Mouse (Mus musculus) midbrain, embryonic 12.5 days (tissue): ENCODE results near the gene Olfr481. TPM values are rescaled to one million over a fixed set of nuclear protein-coding genes. Genes with fewer than 3 reads are reported as not detected.

Source experiments
- ATAC-seq: fragments of 200-750 bp; cut with Nextera tagmentation; 2 replicates; pipeline ENCODE4 v1.8.0; 2017; ENCODE audit warnings: low read depth, moderate TSS enrichment, moderate library complexity; ENCODE audit not compliant: low FRiP score
- H3K27ac ChIP-seq: fragments of 300-500 bp; sonication (generic); replicated peaks from 2 replicates; pipeline ENCODE4 v1.5.1; 2016; ENCODE audit warnings: mild to moderate bottlenecking
- H3K27me3 ChIP-seq: fragments of 300-500 bp; sonication (generic); 2 replicates; pipeline ENCODE4 v1.6.1; 2016; ENCODE audit warnings: mild to moderate bottlenecking
- H3K36me3 ChIP-seq: fragments of 300-500 bp; sonication (generic); 2 replicates; pipeline ENCODE4 v1.6.1; 2016
- H3K4me1 ChIP-seq: fragments of 300-500 bp; sonication (generic); 2 replicates; pipeline ENCODE4 v1.6.1; 2016
- H3K4me2 ChIP-seq: fragments of 300-500 bp; sonication (generic); replicated peaks from 2 replicates; pipeline ENCODE4 v1.6.1; 2016; ENCODE audit warnings: mild to moderate bottlenecking, moderate library complexity
- H3K4me3 ChIP-seq: fragments of 300-500 bp; sonication (generic); 2 replicates; pipeline ENCODE4 v1.5.1; 2016; ENCODE audit warnings: mild to moderate bottlenecking
- H3K9ac ChIP-seq: fragments of 300-500 bp; sonication (generic); replicated peaks from 2 replicates; pipeline ENCODE4 v1.6.1; 2016; ENCODE audit warnings: mild to moderate bottlenecking, moderate library complexity
- H3K9me3 ChIP-seq: fragments of 300-500 bp; sonication (generic); 2 replicates; pipeline ENCODE4 v1.6.1; 2016; ENCODE audit warnings: mild to moderate bottlenecking
- WGBS: fragments of 180-500 bp; shearing (Covaris S2); methylation state at CpG from one replicate; pipeline ENCODE4 v1.1.7; 2016; 5-methylcytosine and 5-hydroxymethylcytosine counted together
- polyA plus RNA-seq: library from polyadenylated mRNA; unstranded; fragments of >200 nt; fragmentation: Nextera tagmentation; extraction: Ambion mirVana; gene quantifications from 2 replicates; pipeline ENCODE4 v1.2.1, GENCODE M21; 2016

The Olfr481 gene
- not detected in 2 replicates for polyA plus RNA-seq

GRCm38 (mm10) chr7:108079555-108079954 lies at the start of gene Olfr481:
Gene Olfr481, plus strand, starts transcription at chr7:108079855.
- no peaks in the 10 kb centered on the region for H3K36me3 ChIP-seq
- no peaks in the 10 kb centered on the region for H3K27me3 ChIP-seq
- H3K9me3 ChIP-seq, result no peaks in the 10 kb centered on the region
- no peak within 1 kb of the TSS for H3K4me2 ChIP-seq
- H3K4me1 ChIP-seq, result no peaks in the 10 kb centered on the region
- no peak within 1 kb of the TSS for H3K4me3 ChIP-seq
- H3K27ac ChIP-seq, result no peak within 1 kb of the TSS
- no peak within 1 kb of the TSS for H3K9ac ChIP-seq
- ATAC-seq, result no peak

GRCm38 (mm10) chr7:108033889-108034288 lies 45.8 kb upstream of the Olfr481 start, which contains the start of gene Olfr478:
Gene Olfr478, minus strand, starts transcription at chr7:108033989.
- 84% methylated on average over 3 of the region's 3 CpGs for WGBS
- H3K4me2 ChIP-seq, result no peak within 1 kb of the TSS
- H3K27me3 ChIP-seq, result no peaks in the 10 kb centered on the region
- no peak within 1 kb of the TSS for H3K9ac ChIP-seq
- H3K4me3 ChIP-seq, result no peak within 1 kb of the TSS
- ATAC-seq, result no peak
- H3K9me3 ChIP-seq, result no peaks in the 10 kb centered on the region
- no peaks in the 10 kb centered on the region for H3K4me1 ChIP-seq
- H3K27ac ChIP-seq, result no peak within 1 kb of the TSS
- H3K36me3 ChIP-seq, result no peaks in the 10 kb centered on the region

- Histone ChIP-seq H3K4me3 (no peak within 1 kb of the TSS), H3K36me3 (no peaks in the 10 kb centered on the region), H3K4me1 (no peaks in the 10 kb centered on the region), H3K9ac (no peak within 1 kb of the TSS), H3K4me2 (no peak within 1 kb of the TSS), H3K9me3 (no peaks in the 10 kb centered on the region), H3K27ac (no peak within 1 kb of the TSS), H3K27me3 (no peaks in the 10 kb centered on the region)
- ATAC-seq, result no peak
- WGBS, result 88% methylated on average over 2 of the region's 2 CpGs
Observed at GRCm38 (mm10) chr7:108050393-108050792, 29.3 kb upstream of the Olfr481 start, which contains the start of gene Olfr479. Gene Olfr479, plus strand, starts transcription at chr7:108050693.

GRCm38 (mm10) chr7:108067246-108067645 lies 12.4 kb upstream of the Olfr481 start, which contains the start of gene Olfr480:
Gene Olfr480, minus strand, starts transcription at chr7:108067346.
- H3K27ac ChIP-seq, result no peak within 1 kb of the TSS
- WGBS, result 83% methylated on average over 1 of the region's 1 CpGs
- no peak within 1 kb of the TSS for H3K9ac ChIP-seq
- ATAC-seq, result no peak
- no peaks in the 10 kb centered on the region for H3K9me3 ChIP-seq
- H3K4me1 ChIP-seq, result no peaks in the 10 kb centered on the region
- no peaks in the 10 kb centered on the region for H3K27me3 ChIP-seq
- no peak within 1 kb of the TSS for H3K4me3 ChIP-seq
- H3K36me3 ChIP-seq, result no peaks in the 10 kb centered on the region
- H3K4me2 ChIP-seq, result no peak within 1 kb of the TSS

GRCm38 (mm10) chr7:108097486-108097885 lies 17.8 kb downstream of the Olfr481 start, which contains the start of gene Olfr482:
Gene Olfr482, minus strand, starts transcription at chr7:108097586.
- Histone ChIP-seq H3K27ac (no peak within 1 kb of the TSS), H3K9me3 (no peaks in the 10 kb centered on the region), H3K4me3 (no peak within 1 kb of the TSS), H3K9ac (no peak within 1 kb of the TSS), H3K4me1 (no peaks in the 10 kb centered on the region), H3K27me3 (no peaks in the 10 kb centered on the region), H3K36me3 (no peaks in the 10 kb centered on the region), H3K4me2 (no peak within 1 kb of the TSS)
- ATAC-seq, result no peak
- 85% methylated on average over 1 of the region's 1 CpGs for WGBS

DNA sequence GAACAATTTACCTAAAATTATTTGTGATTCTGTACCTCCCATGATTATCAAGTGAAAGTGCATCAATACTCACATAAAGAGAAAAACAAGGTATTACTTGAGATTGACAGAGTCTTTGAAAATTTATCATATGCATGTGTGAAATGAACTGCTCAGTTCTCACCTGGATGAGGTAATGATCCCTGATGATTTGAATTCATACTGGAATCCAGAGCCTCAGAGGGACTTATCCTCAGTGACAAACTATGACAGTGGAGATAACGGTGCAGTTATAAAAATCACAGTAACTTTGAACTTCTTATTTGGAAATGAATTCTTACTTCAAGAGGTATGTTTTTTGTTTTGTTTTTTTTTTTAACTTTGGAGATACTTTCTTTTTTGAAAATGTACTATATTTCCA lies 20.9 kb downstream of the Olfr481 start, which contains the start of gene Olfr483:
Gene Olfr483, plus strand, starts transcription at position 301 of the 400 bp plus-strand sequence.
- WGBS, result 91% methylated on average over 1 of the region's 1 CpGs
- no peak for ATAC-seq
- H3K27me3 ChIP-seq, result no peaks in the 10 kb centered on the region
- no peaks in the 10 kb centered on the region for H3K9me3 ChIP-seq
- no peak within 1 kb of the TSS for H3K4me3 ChIP-seq
- no peak within 1 kb of the TSS for H3K27ac ChIP-seq
- H3K9ac ChIP-seq, result no peak within 1 kb of the TSS
- H3K36me3 ChIP-seq, result no peaks in the 10 kb centered on the region
- H3K4me1 ChIP-seq, result no peaks in the 10 kb centered on the region
- H3K4me2 ChIP-seq, result no peak within 1 kb of the TSS

DNA sequence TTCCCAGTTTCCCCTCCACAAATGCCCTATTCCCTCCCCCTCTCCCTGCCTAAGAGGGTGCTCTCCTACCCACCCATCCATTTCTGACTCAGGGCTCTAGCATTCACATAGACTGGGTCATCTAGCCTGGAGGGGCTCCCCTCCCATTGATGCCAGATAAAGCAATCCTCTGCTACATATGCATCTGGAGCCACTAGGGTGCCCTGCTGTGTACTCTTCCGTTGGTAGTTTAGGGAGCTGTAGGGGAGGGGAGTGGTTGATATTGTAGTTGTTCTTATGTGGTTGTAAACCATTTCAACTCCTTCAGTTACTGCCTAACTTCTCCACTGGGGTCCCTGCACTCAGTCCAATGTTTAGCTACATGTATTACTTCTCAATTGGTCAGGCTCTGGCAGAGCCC lies 41.0 kb downstream of the Olfr481 start:
- no peak overlapping the region for H3K4me2 ChIP-seq
- no peaks in the 10 kb centered on the region for H3K4me1 ChIP-seq
- 21% methylated on average over 1 of the region's 1 CpGs for WGBS
- ATAC-seq, result no peak
- H3K27ac ChIP-seq, result no peak overlapping the region
- no peaks in the 10 kb centered on the region for H3K9me3 ChIP-seq
- no peak overlapping the region for H3K9ac ChIP-seq
- H3K4me3 ChIP-seq, result no peak overlapping the region
- no peaks in the 10 kb centered on the region for H3K27me3 ChIP-seq
- no peaks in the 10 kb centered on the region for H3K36me3 ChIP-seq

GRCm38 (mm10) chr7:108121416-108121815 lies 41.8 kb downstream of the Olfr481 start:
- ATAC-seq, result no peak
- Histone ChIP-seq H3K27me3 (no peaks in the 10 kb centered on the region), H3K36me3 (no peaks in the 10 kb centered on the region), H3K4me3 (no peak overlapping the region), H3K9me3 (no peaks in the 10 kb centered on the region), H3K9ac (no peak overlapping the region), H3K4me1 (no peaks in the 10 kb centered on the region), H3K4me2 (no peak overlapping the region), H3K27ac (no peak overlapping the region)
- WGBS, result 80% methylated on average over 1 of the region's 1 CpGs

DNA sequence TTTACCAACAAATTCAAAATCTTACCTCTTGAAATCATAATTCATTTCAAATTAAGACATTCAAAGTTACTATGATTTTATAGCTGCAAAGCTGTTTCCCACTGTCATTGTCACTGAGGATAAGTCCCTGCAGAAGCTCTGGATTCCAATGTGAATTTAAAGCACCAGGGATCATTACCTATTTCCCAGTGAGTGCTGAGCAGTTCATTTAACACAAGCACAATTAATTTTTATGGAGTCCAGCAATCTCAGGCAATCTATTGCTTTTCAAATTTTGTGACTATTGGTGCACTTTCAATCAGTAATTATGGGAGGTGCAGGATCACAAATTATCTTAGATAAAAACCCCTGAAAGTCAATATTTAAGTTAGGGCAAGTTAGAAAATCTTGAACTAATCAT lies 47.7 kb downstream of the Olfr481 start, which contains the start of gene Olfr484:
Gene Olfr484, minus strand, starts transcription at position 101 of the 400 bp plus-strand sequence.
- Histone ChIP-seq H3K4me2 (no peak within 1 kb of the TSS), H3K4me1 (no peaks in the 10 kb centered on the region), H3K27me3 (no peaks in the 10 kb centered on the region), H3K27ac (no peak within 1 kb of the TSS), H3K4me3 (no peak within 1 kb of the TSS), H3K36me3 (no peaks in the 10 kb centered on the region), H3K9ac (no peak within 1 kb of the TSS), H3K9me3 (no peaks in the 10 kb centered on the region)
- no peak for ATAC-seq

Other genes with a start within 250 kb of the Olfr481 start
- gene Olfr470, start 232.4 kb upstream of the Olfr481 start, polyA plus RNA-seq, result not detected in 2 replicates
- not detected in 2 replicates for gene Olfr472, start 182.0 kb upstream of the Olfr481 start, polyA plus RNA-seq
- not detected in 2 replicates for gene Olfr473, start 149.4 kb upstream of the Olfr481 start, polyA plus RNA-seq
- gene Olfr474, start 125.2 kb upstream of the Olfr481 start, polyA plus RNA-seq, result not detected in 2 replicates
- gene Olfr476, start 115.1 kb upstream of the Olfr481 start, polyA plus RNA-seq, result not detected in 2 replicates
- not detected in 2 replicates for gene Olfr477, start 93.2 kb upstream of the Olfr481 start, polyA plus RNA-seq
- not detected in 2 replicates for gene Olfr478, start 45.9 kb upstream of the Olfr481 start, polyA plus RNA-seq
- gene Olfr479, start 29.2 kb upstream of the Olfr481 start, polyA plus RNA-seq, result not detected in 2 replicates
- not detected in 2 replicates for gene Olfr480, start 12.5 kb upstream of the Olfr481 start, polyA plus RNA-seq
- not detected in 2 replicates for gene Olfr482, start 17.7 kb downstream of the Olfr481 start, polyA plus RNA-seq
- not detected in 2 replicates for gene Olfr483, start 21.0 kb downstream of the Olfr481 start, polyA plus RNA-seq
- not detected in 2 replicates for gene Olfr484, start 47.6 kb downstream of the Olfr481 start, polyA plus RNA-seq
- gene Olfr485, start 80.0 kb downstream of the Olfr481 start, polyA plus RNA-seq, result 0.25 TPM in 1 of 2 replicates, not detected in the other
- gene Olfr486, start 92.9 kb downstream of the Olfr481 start, polyA plus RNA-seq, result not detected in 2 replicates
- gene Olfr487, start 134.8 kb downstream of the Olfr481 start, polyA plus RNA-seq, result not detected in 2 replicates
- gene Olfr488, start 178.5 kb downstream of the Olfr481 start, polyA plus RNA-seq, result not detected in 2 replicates
- gene Olfr490, start 209.1 kb downstream of the Olfr481 start, polyA plus RNA-seq, result not detected in 2 replicates
- gene Olfr491, start 233.6 kb downstream of the Olfr481 start, polyA plus RNA-seq, result not detected in 2 replicates
- gene Olfr492, start 243.8 kb downstream of the Olfr481 start, polyA plus RNA-seq, result not detected in 2 replicates